Mouse (Mus musculus) bone marrow, adult 2 months (tissue): ENCODE measurements around the gene Tcf20. TPM values are rescaled to one million over a fixed set of nuclear protein-coding genes. Genes with fewer than 3 reads are reported as not detected.
"Not testable (repeated sequence)": the region's sequence is repeated elsewhere in the genome, so short reads cannot be mapped to it uniquely, and the experiment has no call there.

ENCODE experiments used
- H3K27ac ChIP-seq: fragments of 200-500 bp; 2 replicates; pipeline ENCODE4 v1.5.1; 2012; ENCODE audit warnings: low read depth, mild to moderate bottlenecking, control low read depth, inconsistent platforms, low read length; ENCODE audit not compliant: control insufficient read depth, poor library complexity, insufficient read depth
- H3K4me1 ChIP-seq: fragments of 200-500 bp; 2 replicates; pipeline ENCODE4 v1.6.1; 2011; ENCODE audit warnings: low read length; ENCODE audit not compliant: control insufficient read depth, insufficient read depth
- H3K4me3 ChIP-seq: fragments of 200-500 bp; replicated peaks from 2 replicates; pipeline ENCODE3; 2011; ENCODE audit warnings: mild to moderate bottlenecking, low read depth, low read length, control low read depth; ENCODE audit not compliant: control insufficient read depth
- CTCF ChIP-seq: fragments of 200-500 bp; IDR thresholded peaks from 2 replicates; pipeline ENCODE4 v1.5.1; 2011; ENCODE audit warnings: low read length, control low read depth; ENCODE audit not compliant: control insufficient read depth, insufficient read depth
- POLR2A ChIP-seq: fragments of 200-500 bp; IDR thresholded peaks from 2 replicates; pipeline ENCODE4 v1.6.1; 2011; ENCODE audit warnings: low read depth, mild to moderate bottlenecking, control low read depth, low read length, borderline replicate concordance; ENCODE audit not compliant: control insufficient read depth
- WGBS: fragments of 180-500 bp; shearing (Covaris S2); methylation state at CpG from one replicate; pipeline ENCODE4 v1.1.7; 2018; 5-methylcytosine and 5-hydroxymethylcytosine counted together
- polyA plus RNA-seq: library from polyadenylated mRNA; stranded (reverse); fragments of >200 nt; gene quantifications from 2 replicates; pipeline ENCODE4 v1.2.4, GENCODE M21; 2011; ENCODE audit warnings: low replicate concordance; ENCODE audit not compliant: missing spikeins, insufficient read depth, insufficient read length

Gene Tcf20
- polyA plus RNA-seq, 1 experiment = 26.4 TPM

DNA sequence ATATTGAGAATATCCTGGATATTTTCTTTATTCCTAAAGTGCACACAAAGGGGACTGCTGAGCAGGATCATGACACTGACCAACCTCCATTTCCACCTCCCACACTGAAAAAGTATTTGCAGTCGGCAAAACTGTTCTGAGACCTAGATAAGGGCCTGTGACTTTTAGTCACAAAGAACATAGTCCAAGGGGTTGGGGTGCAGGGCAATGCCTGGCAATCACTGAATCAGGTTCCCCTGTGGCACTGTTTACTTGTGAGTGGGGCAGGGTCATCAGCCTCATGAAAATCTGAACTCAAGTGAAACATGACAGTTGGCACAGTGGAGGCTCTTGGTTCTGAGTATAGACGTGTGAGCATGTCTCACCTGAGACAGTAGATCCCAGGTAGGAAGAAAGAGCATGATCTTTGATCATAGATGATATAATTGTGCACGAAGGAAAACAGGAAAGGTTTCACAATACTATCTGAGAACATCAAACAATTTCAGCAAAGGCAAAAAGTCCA, 191.7 kb downstream of the Tcf20 start:
- H3K4me3 ChIP-seq = no peak overlapping the region
- no peaks in the 10 kb centered on the region for H3K4me1 ChIP-seq
- H3K27ac ChIP-seq = no peak overlapping the region
- WGBS = 75% methylated on average over 3 of the region's 3 CpGs
- TF ChIP-seq CTCF (no peak), POLR2A (no peak)

DNA sequence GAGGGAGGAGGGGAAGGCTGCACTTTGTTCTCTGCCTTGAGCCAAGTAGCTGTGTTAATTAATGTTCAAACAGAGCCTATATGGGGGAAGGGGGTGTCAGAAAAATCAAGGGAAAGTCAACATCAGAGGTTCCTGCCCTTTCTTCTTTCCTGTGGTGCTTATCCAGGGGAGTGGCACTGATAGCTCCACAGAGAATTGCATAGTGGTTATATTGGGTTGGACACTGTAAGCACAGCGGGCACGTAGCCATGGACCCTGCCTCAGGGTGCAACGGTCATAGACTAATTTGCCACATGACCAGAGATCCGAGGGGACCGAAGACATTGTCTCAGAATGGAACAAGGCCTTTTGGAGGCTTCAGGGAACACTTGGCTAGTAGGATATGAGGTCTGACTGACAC, 193.4 kb downstream of the Tcf20 start, which contains the start of gene Cyp2d26:
Cyp2d26 (minus strand) TSS at position 18 of the 400 bp plus-strand sequence.
- H3K4me3 ChIP-seq = no peak within 1 kb of the TSS
- TF ChIP-seq POLR2A = no peak
- TF ChIP-seq CTCF = no peak
- no peak within 1 kb of the TSS for H3K27ac ChIP-seq
- H3K4me1 ChIP-seq = no peaks in the 10 kb centered on the region
- 81% methylated on average over 5 of the region's 5 CpGs for WGBS

DNA sequence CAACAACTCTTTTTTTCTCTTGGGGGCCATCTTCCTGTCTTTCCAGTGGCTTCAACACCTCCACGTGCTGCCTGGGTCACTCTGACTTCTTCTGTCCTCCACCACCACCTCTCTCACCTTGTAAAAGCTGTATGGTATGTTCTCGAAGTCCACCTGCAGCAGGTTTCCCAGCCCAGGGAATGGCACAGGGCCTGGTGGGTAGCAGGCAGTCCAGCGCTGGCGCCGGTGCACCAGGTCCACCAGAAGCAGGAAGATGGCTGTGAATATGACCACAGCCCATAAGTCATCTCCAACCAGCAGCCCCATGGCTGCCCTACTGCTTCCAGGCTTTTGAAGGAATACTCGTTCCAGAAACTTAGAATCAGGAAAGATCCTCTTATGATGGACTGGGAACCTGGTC, 193.8 kb downstream of the Tcf20 start:
- Histone ChIP-seq H3K4me1 (no peaks in the 10 kb centered on the region), H3K27ac (no peak overlapping the region), H3K4me3 (no peak overlapping the region)
- no peak for TF ChIP-seq CTCF
- TF ChIP-seq POLR2A = no peak
- 71% methylated on average over 6 of the region's 6 CpGs for WGBS

DNA sequence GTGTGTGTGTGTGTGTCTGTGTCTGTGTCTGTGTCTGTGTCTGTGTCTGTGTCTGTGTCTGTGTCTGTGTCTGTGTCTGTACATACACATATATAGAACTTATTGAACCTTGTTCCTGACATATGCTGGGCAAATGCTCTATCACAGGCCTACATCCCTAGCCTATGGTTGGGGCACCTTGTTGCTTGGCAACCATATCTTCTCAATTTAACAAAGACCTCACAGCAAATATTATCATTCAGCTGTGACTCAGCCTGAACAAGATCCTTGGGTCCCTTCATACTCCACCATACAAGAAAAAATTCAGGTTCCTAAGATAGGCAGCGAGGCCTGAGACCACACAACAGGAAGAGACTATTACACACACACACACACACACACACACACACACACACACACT, 194.2 kb downstream of the Tcf20 start:
- Histone ChIP-seq H3K27ac (no peak overlapping the region), H3K4me3 (no peak overlapping the region)
- WGBS = 25% methylated on average over 1 of the region's 1 CpGs

DNA sequence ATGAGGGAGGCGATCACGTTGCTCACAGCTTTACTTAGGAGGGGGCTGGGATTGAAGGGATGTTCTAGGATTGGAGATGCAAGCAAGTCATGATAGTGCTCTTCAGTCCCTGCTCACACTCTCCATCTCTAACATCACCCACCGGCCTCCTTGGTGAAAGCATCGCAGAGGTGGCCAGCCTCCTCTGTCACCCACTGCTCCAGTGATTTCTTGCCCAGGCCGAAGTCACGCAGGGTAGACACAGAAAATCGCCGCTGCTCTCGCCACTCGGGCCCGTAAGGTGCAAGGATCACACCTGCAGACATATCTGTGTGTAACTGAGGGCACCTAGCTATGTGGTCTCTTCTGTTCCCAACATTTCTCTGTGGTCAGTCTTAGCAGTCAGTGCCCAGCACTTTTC, 195.1 kb downstream of the Tcf20 start:
- no peak overlapping the region for H3K27ac ChIP-seq
- no peak overlapping the region for H3K4me3 ChIP-seq
- TF ChIP-seq POLR2A (no peak), CTCF (no peak)
- no peaks in the 10 kb centered on the region for H3K4me1 ChIP-seq
- WGBS = 87% methylated on average over 11 of the region's 11 CpGs

More for the DNA sequence above, 194.2 kb downstream of the Tcf20 start:
- no peaks in the 10 kb centered on the region for H3K4me1 ChIP-seq
- TF ChIP-seq CTCF (no peak), POLR2A (no peak)

DNA sequence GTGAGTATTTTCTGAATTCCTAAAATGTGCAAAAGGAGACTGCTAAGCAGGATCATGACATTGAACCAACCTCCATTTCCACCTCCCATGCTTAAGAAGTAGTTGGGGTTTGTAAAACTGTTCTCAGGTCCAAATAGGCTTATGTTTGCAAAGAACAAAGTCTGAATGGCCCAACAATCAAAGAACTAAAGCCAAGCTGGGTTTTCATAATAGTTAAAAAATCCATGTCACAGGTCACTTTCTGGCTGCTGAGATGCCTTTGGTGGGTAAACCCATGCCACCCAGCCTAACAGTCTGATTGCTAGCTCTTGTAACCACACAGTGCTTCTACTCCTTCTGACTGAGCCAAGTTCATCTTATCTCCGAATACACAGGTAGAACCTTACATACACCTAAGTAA, 203.1 kb downstream of the Tcf20 start:
- Histone ChIP-seq H3K27ac (no peak overlapping the region), H3K4me1 (no peaks in the 10 kb centered on the region), H3K4me3 (no peak overlapping the region)
- TF ChIP-seq CTCF (no peak), POLR2A (no peak)
- WGBS = 58% methylated on average over 1 of the region's 1 CpGs

DNA sequence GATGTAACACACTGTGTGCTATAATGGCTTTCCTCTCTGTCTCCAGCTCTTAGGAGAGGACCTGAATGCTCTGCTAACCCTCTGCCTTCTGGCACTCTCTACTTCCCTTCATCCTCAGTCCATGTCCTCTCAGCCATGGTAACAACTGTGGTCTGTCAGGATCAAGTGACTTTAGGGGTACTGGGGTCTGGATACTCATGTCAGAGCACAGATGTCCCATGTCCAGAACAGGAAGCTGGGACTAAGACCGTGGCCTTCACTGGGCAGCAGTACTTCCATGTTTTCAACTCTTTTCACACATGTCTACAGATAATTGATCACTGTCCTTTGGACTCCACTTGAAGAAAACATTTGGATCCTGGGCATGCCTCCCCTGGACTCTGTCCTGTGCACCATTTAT, 203.9 kb downstream of the Tcf20 start:
- Histone ChIP-seq H3K27ac (no peak overlapping the region), H3K4me1 (no peaks in the 10 kb centered on the region), H3K4me3 (no peak overlapping the region)
- 70% methylated on average over 1 of the region's 1 CpGs for WGBS
- no peak for TF ChIP-seq POLR2A
- no peak for TF ChIP-seq CTCF

DNA sequence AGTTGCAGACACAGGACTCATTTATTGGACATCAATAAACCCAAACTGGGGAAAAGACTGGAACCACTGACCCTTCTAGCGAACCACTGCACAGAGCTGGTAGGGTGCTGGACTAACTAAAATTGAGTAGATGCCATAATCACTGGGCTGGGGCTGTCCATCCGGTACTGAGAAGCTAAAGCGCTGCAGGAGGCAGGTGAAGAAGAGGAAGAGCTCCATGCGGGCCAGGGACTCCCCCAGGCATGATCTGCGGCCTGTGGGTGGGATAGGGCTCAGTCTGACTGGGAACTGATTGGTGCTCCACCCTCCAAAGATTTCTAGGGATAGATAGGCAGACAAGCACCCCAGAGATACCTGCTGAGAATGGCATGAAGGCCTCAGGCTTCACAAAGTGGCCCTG, 209.8 kb downstream of the Tcf20 start:
- not testable (repeated sequence) for H3K27ac ChIP-seq, H3K4me3 ChIP-seq, H3K4me1 ChIP-seq
- 76% methylated on average over 5 of the region's 5 CpGs for WGBS

DNA sequence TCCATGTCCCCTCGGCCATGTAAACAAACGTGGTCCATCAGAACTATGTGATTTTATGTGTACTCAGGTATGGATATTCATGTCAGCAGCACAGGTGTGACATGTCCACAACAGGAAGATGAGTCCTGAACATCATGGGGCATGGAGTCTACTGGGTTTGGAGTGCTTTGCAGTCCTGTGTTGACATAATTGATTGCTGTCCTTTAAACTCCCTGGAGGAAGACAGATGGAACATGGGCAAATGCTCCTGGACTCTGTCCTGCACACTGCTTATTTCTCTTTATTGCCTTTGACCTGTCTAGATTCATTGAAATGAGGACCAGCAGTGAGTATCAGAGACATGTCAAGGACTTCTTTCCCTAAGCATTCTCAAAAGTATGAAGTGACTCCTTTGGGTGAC, 221.7 kb downstream of the Tcf20 start:
- Histone ChIP-seq H3K4me1 (no peaks in the 10 kb centered on the region; the same call in 1 of the 2 replicates), H3K4me3 (no peak overlapping the region), H3K27ac (no peak overlapping the region)
- WGBS = 79% methylated on average over 2 of the region's 2 CpGs
- no peak for TF ChIP-seq CTCF
- no peak for TF ChIP-seq POLR2A
